Mouse (Mus musculus) cerebellum, postnatal 4 days (tissue): ENCODE results near the gene Cda.

Experiments
- DNase-seq, 2 experiments: peaks; one replicate each; pipeline ENCODE4 v3.0.0; 2022; ENCODE audit warnings: low spot score in 2 of 2, mixed read lengths in 1 of 2

Gene Cda

DNA sequence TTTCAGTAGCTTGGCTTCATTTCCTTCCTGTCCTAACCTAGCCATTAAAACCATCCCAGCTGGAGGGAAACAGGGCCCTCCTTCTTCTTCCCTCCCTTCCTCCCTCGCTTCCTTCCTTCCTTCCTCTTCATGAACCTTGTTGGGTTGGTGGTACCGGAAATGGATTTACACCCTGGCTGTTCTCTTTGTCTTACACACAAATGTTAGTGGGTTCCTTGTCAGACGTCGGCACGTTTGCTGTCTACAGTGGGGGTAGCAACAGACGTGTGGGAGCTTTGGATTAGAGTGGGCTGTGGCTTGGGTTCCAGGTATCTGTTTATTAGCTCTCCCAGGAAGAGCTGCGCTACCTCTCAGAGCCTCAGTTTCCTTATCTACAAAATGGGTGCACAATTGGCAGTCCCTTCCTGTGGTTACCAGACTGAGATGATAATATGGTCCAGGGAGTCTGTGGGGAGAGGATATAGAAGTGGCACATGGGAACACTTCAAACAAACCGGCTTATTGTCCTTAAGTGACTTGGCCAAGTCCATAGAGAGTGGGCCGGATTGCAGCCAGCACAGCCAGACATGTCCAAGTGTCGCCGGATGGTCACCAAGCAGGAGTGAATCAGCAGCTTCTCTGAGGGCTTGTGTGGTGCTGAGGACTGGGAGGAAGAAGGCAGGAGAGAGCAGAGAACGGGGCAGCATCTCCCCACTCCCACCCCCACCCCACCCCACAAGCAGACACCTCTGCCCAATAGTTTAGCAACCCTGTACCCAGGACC, 887 bp upstream of the Cda start:
- no peak for DNase-seq

DNA sequence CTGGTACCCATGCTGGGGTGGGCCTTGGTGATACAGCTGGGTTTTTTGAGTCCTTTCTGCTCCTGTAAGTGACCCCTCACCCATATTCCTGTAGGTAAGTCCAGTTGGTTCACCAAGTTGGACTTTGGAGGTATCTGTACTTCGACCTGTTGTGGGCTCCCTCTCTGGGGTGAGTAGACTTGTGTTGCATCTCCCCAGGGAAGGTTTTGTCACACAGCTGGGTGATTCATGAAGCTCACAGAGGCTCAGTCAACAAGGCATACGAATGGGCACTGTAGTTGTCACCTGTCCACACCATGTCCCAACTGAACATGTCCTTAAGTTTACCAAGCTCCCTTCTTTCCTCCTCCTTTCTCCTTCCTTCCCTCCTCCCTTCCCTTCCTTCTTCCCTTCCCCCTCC, 1.2 kb downstream of the Cda start:
- no peak for DNase-seq

DNA sequence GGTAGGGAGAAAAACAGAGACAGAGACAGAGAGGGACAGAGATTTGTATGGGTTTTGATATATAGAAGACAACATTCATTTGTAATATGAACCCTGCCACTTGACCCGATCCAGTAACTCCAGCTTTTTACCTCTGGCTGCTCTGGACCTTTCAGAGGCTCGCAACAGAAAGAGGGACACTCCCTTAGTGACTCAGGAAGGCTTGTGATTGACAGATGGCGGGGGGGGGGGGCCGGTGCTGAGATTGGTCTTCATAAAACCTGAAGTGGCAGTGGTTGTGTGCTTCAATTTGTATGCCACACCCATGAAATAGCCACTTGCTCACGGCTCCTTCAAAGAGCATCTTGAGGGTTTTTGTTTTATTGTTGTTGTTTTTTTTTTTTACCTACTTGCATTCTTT, 4.3 kb downstream of the Cda start:
- DNase-seq = no peak

DNA sequence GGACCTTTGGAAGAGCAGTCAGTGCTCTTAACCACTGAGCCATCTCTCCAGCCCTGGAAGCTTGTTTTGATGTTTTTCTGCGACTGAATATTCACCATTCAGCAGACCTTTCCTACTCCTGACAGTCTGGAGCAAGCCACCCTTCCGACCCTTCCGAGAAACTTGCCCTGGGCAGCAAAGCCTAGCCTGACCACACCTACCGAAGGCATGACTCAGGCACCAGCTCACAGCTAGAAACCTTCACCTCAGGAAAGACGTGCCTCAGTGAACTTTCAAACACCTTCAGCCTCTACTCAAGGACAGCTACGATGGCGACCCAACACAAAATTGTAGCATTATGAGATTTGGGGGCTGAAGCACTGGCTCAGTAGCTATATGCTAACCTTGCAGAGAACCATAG, 4.9 kb downstream of the Cda start:
- no peak for DNase-seq

DNA sequence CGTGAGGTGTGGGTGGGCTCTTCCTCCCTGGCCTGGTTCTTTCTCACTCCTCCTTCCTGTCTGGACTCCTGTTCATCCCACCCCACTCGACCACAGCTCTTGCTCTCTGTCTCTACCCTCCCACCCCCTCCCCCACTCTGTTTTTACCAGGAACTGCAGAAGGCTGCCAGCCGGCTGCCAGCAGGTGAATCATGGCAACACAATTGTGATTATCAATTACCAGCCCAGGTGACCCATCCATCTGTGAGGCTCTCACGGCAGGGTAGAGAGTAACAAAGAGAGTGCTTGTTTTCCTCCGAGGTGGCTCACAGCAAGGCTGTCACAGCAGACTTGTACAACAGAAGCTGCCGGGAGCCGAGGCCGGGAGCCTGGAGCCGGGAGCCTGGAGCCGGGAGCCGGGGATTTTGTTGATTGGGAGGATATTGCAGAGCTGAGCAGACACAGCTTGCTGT, 6.4 kb downstream of the Cda start:
- DNase-seq = peak in 1 of 2 experiments; percentile 36

DNA sequence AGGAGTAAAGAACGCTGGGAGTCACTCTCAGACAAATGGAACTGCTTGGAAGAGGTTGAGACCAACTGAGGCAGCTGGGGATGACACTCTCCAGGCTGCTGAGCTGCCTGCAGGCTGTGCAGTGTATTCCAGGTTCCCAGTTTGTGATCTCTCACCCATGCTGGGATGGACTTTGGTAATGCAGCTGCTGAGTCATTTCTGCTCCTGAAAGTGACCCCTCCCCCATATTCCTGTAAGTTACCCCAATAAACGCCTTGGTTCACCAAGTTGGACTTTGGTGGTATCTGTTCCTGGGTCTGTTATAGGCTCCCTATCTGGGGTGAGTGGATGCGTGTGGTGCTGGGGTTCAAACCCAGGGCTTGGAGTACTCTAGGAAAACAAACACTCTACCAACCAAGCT, 9.6 kb downstream of the Cda start:
- no peak for DNase-seq

DNA sequence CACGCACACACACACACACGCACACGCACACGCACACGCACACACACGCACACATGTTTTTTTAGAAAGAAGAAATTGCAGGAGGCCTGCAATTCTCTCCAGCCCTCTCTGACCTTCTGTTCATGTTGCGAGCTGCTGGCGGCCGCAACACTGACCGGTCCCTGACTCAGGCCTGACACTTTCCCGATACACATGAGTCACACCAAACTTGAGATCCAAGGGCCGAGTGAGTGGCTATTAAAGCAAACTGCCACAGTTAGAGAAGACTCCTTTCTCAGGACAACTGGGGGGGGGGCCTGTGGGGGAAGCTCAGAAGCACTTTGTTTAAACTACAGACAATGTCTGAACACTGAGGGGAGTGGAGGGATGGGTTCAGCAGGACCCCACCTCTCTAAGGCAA, 11.2 kb downstream of the Cda start:
- DNase-seq = no peak

DNA sequence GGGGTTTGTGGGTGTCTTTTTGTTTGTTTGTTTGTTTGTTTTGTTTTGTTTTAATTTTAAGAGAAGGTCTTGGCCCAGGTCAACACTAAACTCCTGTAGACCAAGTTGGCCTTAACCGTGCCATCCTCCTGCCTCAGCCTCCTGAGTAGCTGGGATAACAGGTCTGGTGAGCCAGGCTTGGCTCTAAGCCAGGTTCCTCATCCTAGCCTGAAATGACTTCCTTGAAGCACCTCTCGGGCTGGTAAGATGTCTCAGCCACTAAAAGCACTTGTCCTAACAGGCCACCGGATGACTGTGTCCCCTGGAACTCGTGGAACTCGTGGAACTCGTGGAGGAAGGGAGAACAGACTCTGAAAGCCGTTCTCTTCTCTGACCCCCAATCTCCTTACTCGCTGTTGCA, 11.7 kb downstream of the Cda start:
- DNase-seq = no peak

DNA sequence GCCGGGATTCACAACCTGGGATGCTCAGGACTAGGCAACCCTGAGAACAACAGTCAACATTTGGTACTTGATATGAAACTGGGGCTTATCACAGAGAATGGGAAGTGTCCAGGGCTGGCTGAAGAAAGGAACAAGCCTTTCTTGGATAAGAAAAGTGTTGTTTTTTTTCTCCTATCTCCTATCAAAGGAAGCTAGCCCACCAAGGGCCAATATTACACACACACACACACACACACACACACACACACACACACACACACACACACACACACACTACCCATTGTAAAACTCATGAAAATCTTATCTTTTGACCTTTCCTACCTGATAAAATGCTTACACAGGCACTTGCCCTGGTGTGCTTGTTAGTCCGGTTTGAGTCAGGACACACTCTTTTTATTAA, 12.3 kb downstream of the Cda start:
- no peak for DNase-seq

DNA sequence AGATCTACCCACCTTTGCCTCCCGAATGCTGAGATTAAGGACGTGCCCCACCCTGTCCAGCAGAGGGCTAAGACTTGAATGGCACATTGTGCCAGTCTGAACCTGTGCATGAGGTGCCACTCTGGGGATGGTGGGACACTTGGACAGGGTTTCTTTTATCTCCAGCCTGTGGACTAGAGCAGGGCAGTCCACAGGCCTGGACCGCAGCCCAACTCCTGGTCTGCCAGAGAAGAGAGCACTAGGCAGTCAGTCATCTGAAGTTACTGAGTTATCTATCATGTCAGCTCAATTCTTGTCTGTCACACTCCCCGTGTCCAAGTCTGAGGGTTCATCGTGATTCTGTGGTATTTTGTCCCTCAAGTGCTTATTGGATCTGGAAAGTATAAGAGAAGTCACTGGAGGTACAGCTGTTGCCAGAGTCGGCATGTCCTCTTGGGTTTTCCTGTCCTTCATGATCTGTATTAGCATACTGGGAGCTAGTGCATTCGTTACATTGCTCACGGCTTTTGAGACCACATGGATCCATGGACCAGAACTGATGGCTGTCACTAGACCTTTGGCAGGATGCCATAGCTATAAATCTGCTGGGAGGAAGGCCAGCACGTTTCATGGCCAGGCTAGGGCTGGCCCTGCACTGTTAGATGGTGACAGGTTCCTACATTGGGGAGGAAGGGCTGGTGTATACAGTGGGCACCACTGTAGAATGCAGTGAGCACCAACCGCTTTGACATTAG, 14.2 kb downstream of the Cda start:
- DNase-seq = no peak

DNA sequence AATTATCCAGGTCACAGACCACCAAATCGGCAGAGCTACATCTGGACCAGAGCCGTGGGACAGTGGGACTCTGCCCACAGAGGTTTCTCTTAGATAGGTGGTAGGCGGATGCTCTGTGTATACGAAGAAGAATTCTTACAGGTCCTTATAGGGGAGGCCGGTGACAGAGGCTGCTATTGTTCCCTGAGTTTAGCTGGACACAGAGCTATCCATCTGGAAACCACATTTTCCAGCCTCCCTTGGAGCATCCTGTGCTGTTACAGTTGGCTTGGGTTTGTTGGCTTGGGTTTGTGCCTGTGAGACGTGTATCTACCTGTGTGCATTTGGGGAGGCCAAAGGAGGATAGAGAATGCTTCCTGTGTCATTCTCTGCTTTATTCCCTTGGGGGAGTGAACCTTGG, 15.1 kb downstream of the Cda start:
- DNase-seq = no peak

DNA sequence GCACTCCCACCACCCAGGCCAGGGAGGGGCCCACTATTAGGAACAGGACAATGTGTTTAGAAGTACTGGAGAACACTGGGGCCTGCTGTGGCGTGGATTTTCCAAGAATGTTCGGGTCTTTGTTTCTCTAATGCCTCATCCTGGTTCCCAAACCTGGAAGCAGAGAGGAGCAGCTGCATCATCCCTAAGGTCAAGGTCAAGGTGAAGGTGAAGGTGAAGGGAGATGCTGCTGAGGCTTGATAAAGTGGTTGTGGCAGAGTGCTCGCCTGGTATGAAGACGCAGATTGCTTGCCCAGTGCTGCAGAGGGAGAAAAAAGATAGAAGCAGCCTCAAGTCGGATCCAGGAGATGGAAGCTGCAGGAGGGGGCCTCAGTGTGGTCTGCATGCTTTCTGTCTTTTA, 16.0 kb downstream of the Cda start:
- DNase-seq = no peak

DNA sequence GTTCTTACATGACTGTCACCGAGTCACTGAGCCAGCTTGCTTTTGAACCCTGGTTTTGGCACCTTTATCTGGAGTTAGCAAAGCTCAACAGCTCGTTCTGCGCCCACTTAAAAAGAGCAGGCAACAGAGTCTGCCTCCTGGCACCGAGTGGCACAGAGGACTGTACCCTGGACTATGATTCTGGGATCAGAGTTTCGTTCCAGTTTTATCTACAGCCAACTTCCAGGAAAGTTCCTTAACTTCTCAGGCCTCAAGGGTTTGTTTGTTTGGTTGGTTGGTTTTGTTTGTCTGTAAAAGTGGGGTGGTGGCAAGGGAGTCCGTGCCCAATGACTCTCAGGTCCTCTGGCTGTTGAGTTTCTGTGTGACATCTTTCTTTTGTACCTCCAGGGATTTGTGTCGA, 19.1 kb downstream of the Cda start:
- no peak for DNase-seq

DNA sequence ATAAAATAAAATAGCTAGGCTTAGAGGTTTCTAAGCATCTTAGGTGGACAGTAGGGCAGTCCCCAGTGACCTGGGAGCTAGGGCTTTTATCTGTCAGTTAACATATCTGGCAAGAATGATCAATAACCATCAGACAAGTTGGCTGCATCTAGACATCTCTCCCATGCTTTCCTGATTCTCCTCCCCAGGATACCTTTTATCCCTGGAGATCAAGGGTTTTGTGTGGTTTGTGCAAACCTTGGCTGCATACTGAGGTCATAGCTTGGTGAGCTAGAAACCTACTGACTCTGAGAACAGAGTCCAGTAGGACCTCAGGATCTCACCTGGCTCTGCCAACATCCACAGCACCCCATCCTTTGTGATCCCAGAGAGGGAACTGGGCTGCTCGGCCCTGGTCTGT, 20.5 kb downstream of the Cda start:
- no peak for DNase-seq

DNA sequence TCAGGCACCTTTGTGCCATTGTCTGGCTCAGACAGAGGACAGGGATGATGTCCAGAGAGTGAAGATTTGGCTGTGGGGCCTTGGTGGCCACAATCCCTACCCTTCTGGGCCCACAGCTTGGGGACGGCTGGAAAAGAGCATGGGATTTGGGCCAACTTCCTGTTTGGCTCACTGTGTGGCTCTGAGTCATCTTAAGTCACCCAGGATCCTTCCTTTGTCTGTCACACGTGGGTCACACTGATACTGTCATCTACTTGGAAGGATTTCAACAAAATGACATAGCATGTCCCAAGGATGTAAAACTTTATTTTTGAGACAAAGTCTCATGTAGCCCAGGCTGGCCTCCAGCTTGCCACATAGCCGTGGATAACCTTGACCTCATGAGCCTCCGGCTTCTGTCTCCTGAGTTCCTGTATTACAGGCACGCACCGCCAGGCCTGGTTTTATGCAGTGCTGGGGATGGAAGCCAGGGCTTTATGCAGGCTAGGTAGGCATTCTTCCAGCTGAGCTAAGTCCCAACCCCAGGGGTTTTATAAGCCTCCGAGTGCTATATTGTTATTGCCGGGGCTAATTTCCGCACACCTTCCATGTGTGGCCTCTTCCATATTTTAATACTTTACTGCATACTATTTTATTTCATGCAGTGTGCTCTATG, 22.8 kb downstream of the Cda start:
- DNase-seq = no peak

DNA sequence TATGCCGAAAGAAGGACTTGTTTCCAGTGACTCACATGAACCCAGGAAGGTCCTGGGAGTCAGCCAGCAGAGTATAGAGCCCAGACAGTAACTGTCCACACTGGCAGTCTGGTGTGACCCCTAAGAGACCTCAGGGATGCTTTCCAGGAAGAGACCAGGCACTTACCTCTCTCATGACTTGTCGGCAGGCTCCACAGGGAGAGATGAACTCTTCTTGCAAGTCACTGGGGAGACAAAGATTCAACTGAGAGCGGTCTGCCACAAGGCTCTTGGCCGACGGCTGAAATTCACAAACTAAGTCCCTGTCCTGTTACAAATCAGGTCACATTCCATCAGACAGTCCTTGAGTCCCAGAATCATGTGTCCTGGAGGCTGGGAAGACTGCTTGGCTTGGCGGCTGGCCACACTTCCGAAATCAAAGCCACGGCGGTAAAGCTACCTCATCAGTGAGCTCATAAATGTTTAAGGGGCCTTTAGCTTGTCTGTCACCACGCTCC, 24.4 kb downstream of the Cda start:
- no peak for DNase-seq

DNA sequence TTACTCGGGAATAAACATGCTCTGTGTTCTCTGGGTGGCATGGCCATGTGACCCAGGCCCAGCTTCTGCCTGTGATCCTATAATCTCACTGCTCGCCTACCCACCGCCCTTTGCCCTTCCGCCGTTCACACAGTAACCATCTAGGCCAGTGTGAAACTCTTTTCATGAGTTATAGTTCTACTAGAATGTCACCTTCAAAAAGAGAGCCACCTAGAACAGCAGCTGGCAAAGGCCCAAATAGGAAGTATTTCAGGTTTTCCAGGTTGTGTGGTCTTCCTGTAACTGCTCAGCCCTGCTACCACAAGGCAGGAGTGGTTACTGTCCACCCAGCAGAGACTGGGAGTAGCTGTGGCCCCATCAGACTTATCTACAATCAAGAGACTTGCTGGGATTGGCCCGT, 25.0 kb downstream of the Cda start:
- DNase-seq = no peak

DNA sequence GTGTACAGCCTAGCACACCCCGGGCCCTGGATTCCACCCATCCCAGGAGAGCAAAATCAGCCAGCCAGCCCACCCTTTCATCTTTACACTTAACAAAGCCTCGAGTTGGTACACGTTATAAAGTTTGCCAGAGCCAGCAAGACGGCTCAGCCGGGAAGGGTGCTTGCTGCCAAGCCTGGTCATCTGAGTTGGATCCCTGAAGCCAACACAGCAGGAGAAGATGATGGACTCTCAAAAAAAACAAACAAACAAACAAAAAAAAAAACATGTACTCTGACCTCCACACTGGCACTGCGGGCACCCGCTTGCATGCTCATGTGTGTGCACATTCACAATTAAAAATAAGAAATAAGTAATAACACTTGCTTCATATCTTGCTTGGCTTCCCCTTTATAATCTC, 25.7 kb downstream of the Cda start:
- DNase-seq = no peak

DNA sequence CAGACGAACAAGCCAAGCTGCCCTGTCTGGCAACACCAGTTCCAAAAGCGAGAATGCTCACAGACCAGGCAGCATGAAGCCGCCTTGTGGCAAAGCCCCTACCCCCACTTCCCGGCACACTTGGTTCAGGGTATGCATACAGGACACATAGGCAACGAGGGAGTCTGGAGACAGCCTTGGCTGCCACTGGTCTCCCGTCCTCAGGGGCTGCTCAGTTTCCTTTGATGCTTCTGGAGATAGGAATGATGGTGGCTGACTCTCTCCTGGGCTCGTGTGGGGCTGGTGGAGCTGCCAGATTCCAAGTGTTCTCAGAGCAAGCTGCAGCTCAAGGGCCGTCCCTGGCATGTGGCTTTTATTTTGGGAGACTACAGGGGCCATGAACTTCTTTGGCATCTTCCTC, 26.4 kb downstream of the Cda start:
- DNase-seq = no peak

DNA sequence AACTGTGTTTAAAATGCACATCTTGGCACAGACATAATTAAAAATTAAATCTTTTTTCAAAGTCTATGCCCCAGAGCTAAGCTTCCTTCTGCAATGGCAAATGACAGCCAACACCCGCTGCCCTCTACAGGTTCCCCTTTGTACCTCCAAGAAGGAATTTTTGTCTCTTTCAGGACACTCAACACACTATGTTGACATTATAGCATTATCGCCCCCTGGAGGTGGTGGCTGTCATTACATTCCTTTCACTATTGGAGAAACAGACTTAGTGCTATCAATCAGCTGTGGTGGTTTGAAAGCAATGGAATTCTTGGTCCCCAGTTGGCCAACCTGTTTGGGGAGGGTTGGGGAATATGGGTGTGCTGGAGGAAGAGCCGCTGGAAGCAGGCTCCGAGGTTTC, 27.8 kb downstream of the Cda start:
- peak in 1 of 2 experiments; percentile 59 for DNase-seq

DNA sequence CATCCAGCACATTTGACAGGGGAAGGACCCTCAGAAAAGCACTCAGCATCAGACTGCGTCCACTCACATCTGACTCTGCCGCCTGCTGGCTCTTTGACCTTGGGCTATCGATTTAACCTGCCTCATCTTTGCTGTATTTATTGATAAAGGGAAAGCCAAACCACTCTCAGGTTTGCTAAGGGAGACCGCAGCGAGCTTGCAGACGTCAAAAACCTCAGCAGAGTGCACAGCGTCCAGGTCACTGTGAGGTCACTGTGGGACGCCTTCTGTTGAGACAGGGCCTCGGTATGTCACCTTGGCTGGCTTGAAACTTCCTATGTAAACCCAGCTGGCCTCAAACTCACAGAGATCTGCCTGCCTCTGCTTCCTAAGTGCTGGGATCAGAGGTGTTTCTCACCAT, 30.5 kb downstream of the Cda start:
- DNase-seq = no peak

DNA sequence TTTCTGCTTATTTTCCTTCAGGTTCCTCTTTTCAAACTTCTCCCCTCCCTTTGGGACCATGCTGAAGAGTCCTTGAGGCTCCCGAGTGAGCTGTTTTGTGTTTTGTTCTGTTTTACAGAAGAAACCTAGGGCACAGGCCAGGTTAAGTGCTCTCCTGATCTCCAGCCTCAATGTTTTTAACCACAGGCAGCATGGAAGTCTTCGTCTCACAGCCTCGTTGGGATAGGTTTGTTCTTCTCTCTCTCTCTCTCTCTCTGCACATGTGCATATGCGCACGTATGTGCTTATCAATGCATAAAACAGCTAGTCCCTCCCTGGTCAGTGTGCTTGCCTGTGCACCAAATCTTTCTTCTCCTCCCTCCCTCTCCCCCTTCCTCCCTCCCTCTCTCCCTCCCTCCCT, 30.9 kb downstream of the Cda start:
- no peak for DNase-seq

DNA sequence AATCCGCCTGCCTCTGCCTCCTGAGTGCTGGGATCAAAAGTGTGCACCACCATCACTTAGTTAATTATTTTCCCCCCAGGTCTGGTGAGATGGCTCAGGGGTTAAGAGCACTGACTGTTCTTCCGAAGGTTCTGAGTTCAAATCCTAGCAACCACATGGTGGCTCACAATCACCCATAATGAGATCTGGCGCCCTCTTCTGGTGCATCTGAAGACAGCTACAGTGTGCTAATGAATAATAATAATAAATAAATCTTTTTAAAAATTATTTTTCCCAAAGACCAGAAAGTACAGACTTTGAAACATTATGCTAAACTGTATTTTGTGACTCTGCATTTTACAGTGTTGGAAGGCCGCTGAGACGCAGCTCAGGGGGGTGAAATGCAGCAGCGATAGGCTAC, 32.1 kb downstream of the Cda start:
- no peak for DNase-seq
